Mouse (Mus musculus) mammary gland, adult 2 months (tissue): ENCODE measurements around the gene Larp4. TPM values are rescaled to one million over a fixed set of nuclear protein-coding genes. Genes with fewer than 3 reads are reported as not detected.

Source experiments
- polyA plus RNA-seq: library from polyadenylated mRNA; depleted of rRNA; stranded (reverse); fragments of >200 nt; gene quantifications from 2 replicates; pipeline ENCODE4 v1.2.3, GENCODE M21; 2012; ENCODE audit warnings: low replicate concordance; rRNA removed

Larp4 gene
- 49.0 and 72.0 TPM in 2 replicates for polyA plus RNA-seq

DNA sequence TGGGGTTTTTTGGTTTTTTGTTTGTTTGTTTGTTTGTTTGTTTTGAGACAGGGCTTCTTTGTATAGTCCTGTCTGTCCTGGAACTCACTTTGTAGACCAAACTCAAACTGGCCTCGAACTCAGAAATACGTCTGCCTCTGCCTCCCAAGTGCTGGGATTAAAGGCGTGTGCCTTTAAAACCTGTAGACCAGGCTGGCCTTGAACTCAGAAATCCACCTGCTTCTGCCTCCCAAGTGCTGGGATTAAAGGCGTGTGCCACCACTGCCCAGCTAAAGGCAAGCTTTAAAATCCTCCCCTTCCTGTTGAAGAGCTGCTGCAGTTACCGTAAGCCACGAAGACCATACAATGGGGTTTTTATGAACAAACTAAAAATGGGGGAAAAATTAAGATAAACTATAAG lies at the start of gene Larp4:
Larp4 (plus strand) TSS at position 301 of the 400 bp plus-strand sequence.

DNA sequence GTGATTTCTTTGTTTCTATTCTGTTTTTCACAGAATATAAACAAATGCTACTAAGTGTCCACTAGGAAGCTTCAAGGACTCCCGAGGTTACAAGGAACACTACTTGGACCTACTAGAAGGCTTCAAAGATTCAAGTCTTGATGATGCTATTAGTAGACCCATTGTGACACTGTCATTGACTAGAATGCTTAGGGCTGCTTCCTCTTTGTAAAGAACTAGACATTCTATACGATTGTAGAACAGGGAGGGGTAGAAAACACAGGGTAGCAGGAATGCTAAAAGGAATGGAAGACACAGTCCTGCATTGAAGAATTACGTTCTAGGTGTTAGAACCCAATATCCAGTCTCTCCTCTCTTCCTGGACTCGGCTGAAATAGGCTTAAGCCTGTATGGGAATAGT lies 2.9 kb upstream of the Larp4 start, which contains the start of gene Fam186a:
Fam186a (minus strand) TSS at position 101 of the 400 bp plus-strand sequence.

DNA sequence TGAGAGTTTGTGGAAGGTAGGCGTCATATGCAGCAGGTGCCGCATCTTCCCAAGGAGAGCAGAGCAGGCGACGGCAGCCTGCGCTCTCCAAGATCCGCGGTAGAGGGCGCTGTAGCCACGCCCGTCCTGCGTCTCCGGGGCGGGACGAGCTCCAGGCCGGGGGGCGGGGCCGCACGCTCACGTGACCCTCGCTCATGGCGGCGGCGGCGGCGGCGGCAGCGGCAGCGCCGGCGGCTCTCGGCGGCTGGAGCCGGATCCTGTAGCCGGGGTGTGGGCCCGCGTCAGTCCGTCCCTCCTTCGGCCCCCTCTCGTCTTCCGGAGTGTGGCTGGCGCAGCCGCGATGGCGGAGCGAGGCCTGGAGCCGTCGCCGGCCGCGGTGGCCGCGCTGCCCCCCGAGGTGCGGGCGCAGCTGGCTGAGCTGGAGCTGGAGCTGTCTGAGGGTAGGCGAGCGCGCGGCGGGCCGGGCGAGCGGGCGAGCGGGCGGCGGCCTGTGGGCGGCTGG lies 68.7 kb downstream of the Larp4 start, which contains the start of gene Dip2b:
Dip2b (plus strand) TSS at position 195 of the 502 bp plus-strand sequence.

Other genes starting within 250 kb of the Larp4 start
- gene Cox14, start 244.4 kb upstream of the Larp4 start, polyA plus RNA-seq: 214 and 295 TPM in 2 replicates
- 35.9 and 58.1 TPM in 2 replicates for gene Cers5, start 197.2 kb upstream of the Larp4 start, polyA plus RNA-seq
- 19.6 and 27.2 TPM in 2 replicates for gene Lima1, start 94.6 kb upstream of the Larp4 start, polyA plus RNA-seq
- gene Fam186a, start 3.0 kb upstream of the Larp4 start, polyA plus RNA-seq: 0.23 and 0.26 TPM in 2 replicates
- 11.1 and 13.3 TPM in 2 replicates for gene Dip2b, start 68.6 kb downstream of the Larp4 start, polyA plus RNA-seq